Mouse (Mus musculus) limb, embryonic 13.5 days (tissue): ENCODE data around the gene Rnf166. TPM values are rescaled to one million over a fixed set of nuclear protein-coding genes. Genes with fewer than 3 reads are reported as not detected.
A peak's percentile ranks its signal among the peaks of the same experiment; 100 is the strongest.

ENCODE experiments used
- ATAC-seq: fragments of 200-750 bp; cut with Nextera tagmentation; 2 replicates; pipeline ENCODE4 v1.8.0; 2017; ENCODE audit warnings: low read depth, moderate number of reproducible peaks, moderate TSS enrichment; ENCODE audit not compliant: low FRiP score
- H3K27ac ChIP-seq: fragments of 300-500 bp; sonication (generic); 2 replicates; pipeline ENCODE4 v1.5.1; 2015; ENCODE audit warnings: inconsistent platforms, mild to moderate bottlenecking, moderate library complexity
- H3K27me3 ChIP-seq: fragments of 300-500 bp; sonication (generic); 2 replicates; pipeline ENCODE4 v1.6.1; 2015; ENCODE audit warnings: mild to moderate bottlenecking, inconsistent platforms
- H3K36me3 ChIP-seq: fragments of 300-500 bp; sonication (generic); 2 replicates; pipeline ENCODE4 v1.6.1; 2015; ENCODE audit warnings: inconsistent platforms, mild to moderate bottlenecking, moderate library complexity
- H3K4me1 ChIP-seq: fragments of 300-500 bp; sonication (generic); 2 replicates; pipeline ENCODE4 v1.6.1; 2015; ENCODE audit warnings: inconsistent platforms
- H3K4me2 ChIP-seq: fragments of 300-500 bp; sonication (generic); replicated peaks from 2 replicates; pipeline ENCODE4 v1.6.1; 2015; ENCODE audit warnings: inconsistent platforms, mild to moderate bottlenecking, moderate library complexity
- H3K4me3 ChIP-seq: fragments of 300-500 bp; sonication (generic); 2 replicates; pipeline ENCODE4 v1.5.1; 2015; ENCODE audit warnings: moderate library complexity, mild to moderate bottlenecking, inconsistent platforms
- H3K9ac ChIP-seq: fragments of 300-500 bp; sonication (generic); 2 replicates; pipeline ENCODE4 v1.6.1; 2015; ENCODE audit warnings: mild to moderate bottlenecking, inconsistent platforms
- H3K9me3 ChIP-seq: fragments of 300-500 bp; sonication (generic); 2 replicates; pipeline ENCODE4 v1.6.1; 2016; ENCODE audit warnings: inconsistent platforms
- WGBS: fragments of 180-500 bp; shearing (Covaris S2); methylation state at CpG from one replicate; pipeline ENCODE4 v1.1.7; 2015; 5-methylcytosine and 5-hydroxymethylcytosine counted together
- polyA plus RNA-seq: library from polyadenylated mRNA; unstranded; fragments of >200 nt; fragmentation: Nextera tagmentation; extraction: Ambion mirVana; gene quantifications from 2 replicates; pipeline ENCODE4 v1.2.1, GENCODE M21; 2015

Rnf166 gene
- 51.2 and 52.6 TPM in 2 replicates for polyA plus RNA-seq

GRCm38 (mm10) chr8:122475580-122476320 lies at the start of gene Rnf166, which contains the start of gene Ctu2:
Gene Rnf166, minus strand, starts transcription at chr8:122476064.
Gene Ctu2, plus strand, starts transcription at chr8:122476143.
- H3K9me3 ChIP-seq = no peaks in the 10 kb centered on the region
- peak within 1 kb of the TSS; percentile 98 for H3K4me3 ChIP-seq
- peaks cover 55% of the 10 kb centered on the region for H3K36me3 ChIP-seq
- peaks cover 18% of the 10 kb centered on the region for H3K4me1 ChIP-seq
- peak within 1 kb of the TSS; percentile 58; the same call in 1 of the 2 replicates for H3K27ac ChIP-seq
- WGBS = under 1% methylated on average over 79 of the region's 103 CpGs
- peak within 1 kb of the TSS; percentile 98 for H3K9ac ChIP-seq
- H3K27me3 ChIP-seq = no peaks in the 10 kb centered on the region
- H3K4me2 ChIP-seq = peak within 1 kb of the TSS; percentile 97
- ATAC-seq = peak; percentile 93

- H3K4me1 ChIP-seq = peaks cover 51% of the 10 kb centered on the region
- peak overlapping the region; percentile 35; the same call in 1 of the 2 replicates for H3K9ac ChIP-seq
- H3K27me3 ChIP-seq = no peaks in the 10 kb centered on the region
- peaks cover 7% of the 10 kb centered on the region for H3K36me3 ChIP-seq
- no peaks in the 10 kb centered on the region for H3K9me3 ChIP-seq
- no peak overlapping the region for H3K4me2 ChIP-seq
- H3K4me3 ChIP-seq = no peak overlapping the region
- ATAC-seq = no peak
- WGBS = 81% methylated on average over 6 of the region's 6 CpGs
- peak overlapping the region; percentile 28; the same call in 1 of the 2 replicates for H3K27ac ChIP-seq
Measured at GRCm38 (mm10) chr8:122525004-122525403, 49.1 kb upstream of the Rnf166 start.

- peaks cover 7% of the 10 kb centered on the region for H3K36me3 ChIP-seq
- no peak for ATAC-seq
- H3K27ac ChIP-seq = peak overlapping the region; percentile 67; the same call in 1 of the 2 replicates
- no peaks in the 10 kb centered on the region for H3K27me3 ChIP-seq
- H3K4me1 ChIP-seq = peaks cover 54% of the 10 kb centered on the region
- WGBS = 74% methylated on average over 6 of the region's 6 CpGs
- H3K4me2 ChIP-seq = peak overlapping the region; percentile 48
- H3K9me3 ChIP-seq = no peaks in the 10 kb centered on the region
- H3K9ac ChIP-seq = peak overlapping the region; percentile 19
- no peak overlapping the region for H3K4me3 ChIP-seq
Measured at GRCm38 (mm10) chr8:122524506-122524905, 48.6 kb upstream of the Rnf166 start.

GRCm38 (mm10) chr8:122523652-122524360 lies 47.9 kb upstream of the Rnf166 start:
- 10% methylated on average over 23 of the region's 23 CpGs for WGBS
- Histone ChIP-seq H3K9me3 (no peaks in the 10 kb centered on the region), H3K27ac (peak overlapping the region; percentile 67; the same call in 1 of the 2 replicates), H3K27me3 (no peaks in the 10 kb centered on the region), H3K36me3 (peaks cover 7% of the 10 kb centered on the region), H3K4me3 (peak overlapping the region; percentile 0; the same call in 1 of the 2 replicates), H3K4me1 (peaks cover 56% of the 10 kb centered on the region), H3K4me2 (peak overlapping the region; percentile 48), H3K9ac (peak overlapping the region; percentile 19)
- peak; percentile 42; the same call in 1 of the 2 replicates for ATAC-seq

GRCm38 (mm10) chr8:122522796-122523651 lies 47.2 kb upstream of the Rnf166 start:
- WGBS = 39% methylated on average over 14 of the region's 14 CpGs
- Histone ChIP-seq H3K9ac (peak overlapping the region; percentile 19), H3K27ac (peak overlapping the region; percentile 67; the same call in 1 of the 2 replicates), H3K9me3 (no peaks in the 10 kb centered on the region), H3K27me3 (no peaks in the 10 kb centered on the region), H3K4me1 (peaks cover 64% of the 10 kb centered on the region), H3K4me3 (peak overlapping the region; percentile 0; the same call in 1 of the 2 replicates), H3K36me3 (peaks cover 2% of the 10 kb centered on the region; the same call in 1 of the 2 replicates), H3K4me2 (peak overlapping the region; percentile 48)
- 0 out of 2 replicates have a peak, but pooled peaks have one; percentile 16 for ATAC-seq

- no peak for ATAC-seq
- H3K4me1 ChIP-seq = peaks cover 57% of the 10 kb centered on the region
- 84% methylated on average over 11 of the region's 11 CpGs for WGBS
- no peaks in the 10 kb centered on the region for H3K36me3 ChIP-seq
- H3K4me2 ChIP-seq = no peak overlapping the region
- H3K9ac ChIP-seq = no peak overlapping the region
- no peaks in the 10 kb centered on the region for H3K9me3 ChIP-seq
- H3K27me3 ChIP-seq = no peaks in the 10 kb centered on the region
- H3K27ac ChIP-seq = peak overlapping the region; percentile 22; the same call in 1 of the 2 replicates
- no peak overlapping the region for H3K4me3 ChIP-seq
Measured at GRCm38 (mm10) chr8:122520611-122521010, 44.7 kb upstream of the Rnf166 start.

- Histone ChIP-seq H3K27me3 (no peaks in the 10 kb centered on the region), H3K4me3 (no peak overlapping the region), H3K9ac (peak overlapping the region; percentile 36; the same call in 1 of the 2 replicates), H3K36me3 (no peaks in the 10 kb centered on the region), H3K27ac (peak overlapping the region; percentile 73), H3K4me1 (peaks cover 27% of the 10 kb centered on the region), H3K9me3 (no peaks in the 10 kb centered on the region), H3K4me2 (peak overlapping the region; percentile 27)
- 13% methylated on average over 6 of the region's 6 CpGs for WGBS
- ATAC-seq = peak; percentile 55; the same call in 1 of the 2 replicates
Measured at GRCm38 (mm10) chr8:122517541-122518190, 41.8 kb upstream of the Rnf166 start.

- WGBS = 93% methylated on average over 14 of the region's 14 CpGs
- Histone ChIP-seq H3K27me3 (no peaks in the 10 kb centered on the region), H3K4me3 (no peak overlapping the region), H3K27ac (no peak overlapping the region), H3K36me3 (peaks cover 12% of the 10 kb centered on the region; the same call in 1 of the 2 replicates), H3K4me2 (no peak overlapping the region), H3K4me1 (peaks cover 42% of the 10 kb centered on the region), H3K9me3 (no peaks in the 10 kb centered on the region), H3K9ac (no peak overlapping the region)
- no peak for ATAC-seq
Measured at GRCm38 (mm10) chr8:122515699-122516098, 39.8 kb upstream of the Rnf166 start.

GRCm38 (mm10) chr8:122512392-122512791 lies 36.5 kb upstream of the Rnf166 start:
- ATAC-seq = no peak
- peaks cover 24% of the 10 kb centered on the region for H3K4me1 ChIP-seq
- no peak overlapping the region for H3K4me2 ChIP-seq
- H3K36me3 ChIP-seq = peaks cover 17% of the 10 kb centered on the region; the same call in 1 of the 2 replicates
- H3K9me3 ChIP-seq = no peaks in the 10 kb centered on the region
- H3K4me3 ChIP-seq = no peak overlapping the region
- no peaks in the 10 kb centered on the region for H3K27me3 ChIP-seq
- no peak overlapping the region for H3K9ac ChIP-seq
- H3K27ac ChIP-seq = no peak overlapping the region; the same call in 1 of the 2 replicates
- 69% methylated on average over 7 of the region's 7 CpGs for WGBS

- Histone ChIP-seq H3K4me3 (no peak overlapping the region), H3K9ac (0 out of 2 replicates have a peak overlapping the region, but pooled peaks have one; percentile 21), H3K4me1 (peaks cover 17% of the 10 kb centered on the region), H3K4me2 (no peak overlapping the region), H3K9me3 (no peaks in the 10 kb centered on the region), H3K27me3 (no peaks in the 10 kb centered on the region), H3K27ac (peak overlapping the region; percentile 55; the same call in 1 of the 2 replicates), H3K36me3 (peaks cover 22% of the 10 kb centered on the region; the same call in 1 of the 2 replicates)
- WGBS = 59% methylated on average over 16 of the region's 16 CpGs
- peak; percentile 51; the same call in 1 of the 2 replicates for ATAC-seq
Measured at GRCm38 (mm10) chr8:122511552-122511951, 35.7 kb upstream of the Rnf166 start.
